Mouse (Mus musculus) frontal cortex, adult 2 months (tissue): Measurements from ENCODE around the gene Cym. TPM values are rescaled to one million over a fixed set of nuclear protein-coding genes. Genes with fewer than 3 reads are reported as not detected.
A peak's percentile ranks its signal among the peaks of the same experiment; 100 is the strongest.

Experiments used
- DNase-seq, 2 experiments: peaks; one replicate each; pipeline ENCODE4 v3.0.0; 2022; ENCODE audit warnings: low spot score in 1 of 2; ENCODE audit errors: extremely low spot score in 1 of 2
- polyA plus RNA-seq: library from polyadenylated mRNA; depleted of rRNA; stranded (reverse); fragments of >200 nt; gene quantifications from 2 replicates; pipeline ENCODE4 v1.2.3, GENCODE M21; 2012; rRNA removed

Cym gene
- polyA plus RNA-seq = 0.27 and 0.30 TPM in 2 replicates

DNA sequence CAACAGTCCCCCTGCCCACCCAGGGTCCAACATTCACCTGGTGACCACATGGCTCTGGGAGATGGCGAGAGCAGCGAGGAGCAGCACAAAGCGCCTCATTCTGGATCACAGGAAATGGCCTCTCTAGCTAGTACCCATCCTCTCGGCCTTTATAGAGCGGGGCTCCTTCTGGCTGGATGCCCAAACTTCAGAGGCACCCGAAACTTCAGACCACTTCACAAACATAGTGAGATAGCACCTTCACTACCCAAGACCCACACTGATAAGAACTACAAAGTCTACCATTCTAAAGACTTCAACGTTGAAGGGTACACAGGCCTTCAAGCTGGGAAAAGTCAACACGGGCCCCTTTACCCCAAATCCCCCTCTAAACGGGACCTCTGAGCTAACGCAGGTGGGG is at the start of gene Cym:
Cym (minus strand) TSS at position 125 of the 400 bp plus-strand sequence.
- DNase-seq = no peak

DNA sequence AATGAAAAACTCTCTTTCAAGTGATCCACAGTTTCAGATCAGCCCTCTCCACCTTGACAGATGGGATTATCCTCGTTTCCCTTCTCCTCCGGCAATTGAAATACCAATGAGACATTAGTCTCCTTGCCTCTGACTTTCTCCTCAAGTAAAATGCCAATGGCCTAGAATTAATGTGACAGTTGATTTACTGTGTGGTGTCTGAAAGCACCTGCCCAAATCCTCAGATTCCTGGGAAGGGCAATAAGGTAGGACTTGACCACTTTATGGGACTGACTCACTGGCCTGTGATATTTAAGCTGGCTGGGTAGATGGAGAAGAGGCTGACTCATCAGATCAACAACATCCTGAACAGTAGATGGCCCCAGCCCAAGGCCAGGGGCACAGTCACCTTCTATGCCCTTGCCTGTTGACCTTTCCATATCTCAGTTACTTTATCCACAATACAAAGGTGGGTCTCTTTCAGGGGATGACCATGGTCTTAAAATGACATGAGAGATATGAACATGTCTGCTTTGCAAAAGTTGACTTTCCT is 45.3 kb upstream of the Cym start:
- no peak for DNase-seq

DNA sequence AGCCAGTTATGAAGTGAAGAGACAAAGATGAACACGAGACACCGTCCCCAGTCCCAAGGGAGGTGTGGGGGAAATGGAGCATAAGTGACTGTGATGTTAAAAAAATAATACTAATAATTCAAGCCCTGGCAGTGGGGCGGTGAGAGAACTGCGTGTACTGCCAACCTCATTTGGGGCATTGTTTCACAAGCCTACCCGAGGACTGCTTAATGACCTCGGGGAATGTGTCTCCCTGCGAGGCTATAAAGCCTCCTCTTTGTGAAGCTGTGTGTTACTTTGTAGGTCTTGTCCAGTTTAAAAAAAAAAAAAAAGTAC is 40.3 kb upstream of the Cym start:
- DNase-seq = no peak

DNA sequence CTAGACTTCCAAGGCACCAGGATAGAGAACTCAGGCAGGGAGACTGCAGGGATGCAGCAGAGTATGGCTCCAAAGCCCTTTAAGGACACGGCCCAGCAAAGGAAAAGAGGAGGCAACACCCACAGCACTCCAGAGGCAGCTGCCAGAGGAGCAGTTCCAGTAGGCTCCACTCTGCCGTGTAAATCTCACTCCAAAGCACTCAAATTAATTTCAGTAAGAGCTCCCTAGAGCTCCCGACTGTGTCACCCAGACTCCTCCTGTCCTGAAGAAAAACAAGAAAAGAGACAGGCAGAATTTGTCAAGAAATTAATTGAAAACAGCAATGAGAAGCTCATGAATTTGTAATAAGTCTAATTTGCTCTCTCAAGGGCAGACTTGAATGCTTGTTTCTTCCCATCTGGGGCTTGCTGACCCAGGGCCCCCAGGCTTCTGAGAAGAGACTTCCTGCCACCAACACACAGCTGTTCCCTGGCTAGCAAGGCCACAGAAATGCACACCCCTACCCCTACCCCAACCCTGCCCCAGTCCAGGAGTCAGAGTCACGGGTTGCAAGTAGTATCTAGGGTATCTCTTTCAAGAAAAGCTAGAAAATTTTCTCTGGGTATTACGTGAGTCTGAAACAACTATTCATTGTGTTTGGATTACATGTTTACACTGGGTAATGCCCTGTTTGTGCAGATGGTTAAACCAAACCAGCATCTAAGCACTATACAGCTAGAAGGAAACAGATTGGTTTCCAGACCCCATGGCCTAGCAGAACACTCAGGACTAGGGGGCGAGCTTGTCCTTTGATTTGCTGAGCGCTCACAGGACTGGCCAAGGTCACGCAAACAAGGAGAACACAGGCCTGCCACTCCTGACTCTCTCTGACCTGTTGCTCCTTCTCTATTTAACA is 39.7 kb upstream of the Cym start:
- peak; percentile 23 to 37 for DNase-seq

DNA sequence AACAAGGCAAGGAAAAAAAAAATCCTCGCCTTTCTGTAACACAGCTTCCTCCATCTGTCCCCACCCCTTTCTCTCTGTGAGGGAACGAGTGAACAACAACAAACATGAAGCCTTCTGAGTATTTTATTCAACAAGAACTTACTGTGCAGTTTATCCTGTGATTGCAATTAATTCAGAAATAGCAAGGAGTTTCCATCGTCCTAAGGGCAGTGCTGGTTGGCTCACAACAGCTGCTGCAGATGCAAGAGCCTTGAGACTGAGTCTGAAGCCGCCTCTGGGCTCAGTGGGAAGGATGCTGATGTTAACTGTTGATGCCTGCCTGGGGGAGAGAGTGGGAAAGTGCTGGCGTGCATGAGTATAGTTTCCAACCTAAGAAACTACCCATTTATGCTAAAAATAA is 36.4 kb upstream of the Cym start:
- DNase-seq = no peak

DNA sequence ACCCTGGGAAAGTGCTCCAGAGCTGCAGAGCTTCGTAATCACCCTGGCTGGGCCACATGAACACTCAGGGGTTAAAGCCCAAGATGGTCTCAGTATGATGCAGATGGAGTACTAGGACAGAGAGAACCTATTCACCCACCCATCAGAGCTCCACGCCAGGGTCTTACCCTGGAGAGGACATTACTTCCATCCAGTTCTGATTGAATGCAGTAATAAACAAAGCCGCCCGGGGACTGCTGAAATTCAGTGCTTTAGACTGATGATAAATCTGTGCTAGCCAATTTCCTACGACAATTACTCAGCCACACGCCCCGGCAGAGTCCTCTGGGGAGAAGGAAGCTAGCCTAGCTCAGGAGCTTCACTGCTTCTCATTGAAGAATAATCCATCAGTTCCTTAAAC is 35.2 kb upstream of the Cym start:
- DNase-seq = no peak

DNA sequence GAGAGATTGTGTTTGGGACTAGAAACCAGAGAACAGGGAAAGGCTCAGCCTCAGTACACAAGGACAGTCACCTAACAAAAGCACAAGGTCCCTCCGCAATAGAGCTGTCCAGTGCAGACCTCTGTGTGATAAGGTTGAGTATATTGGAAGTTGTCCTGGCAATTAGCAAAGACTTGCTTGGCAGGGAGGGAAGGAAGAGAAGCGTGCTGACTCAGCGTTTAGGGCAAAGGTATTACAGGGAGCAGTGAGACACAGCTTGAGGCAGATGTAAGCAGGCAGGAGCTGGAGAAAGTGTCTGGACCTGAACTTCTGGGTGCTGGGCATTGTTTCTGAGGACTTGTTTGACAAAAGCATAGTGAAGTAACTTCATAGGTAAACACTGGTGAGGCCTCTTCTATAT is 34.5 kb upstream of the Cym start:
- DNase-seq = no peak

DNA sequence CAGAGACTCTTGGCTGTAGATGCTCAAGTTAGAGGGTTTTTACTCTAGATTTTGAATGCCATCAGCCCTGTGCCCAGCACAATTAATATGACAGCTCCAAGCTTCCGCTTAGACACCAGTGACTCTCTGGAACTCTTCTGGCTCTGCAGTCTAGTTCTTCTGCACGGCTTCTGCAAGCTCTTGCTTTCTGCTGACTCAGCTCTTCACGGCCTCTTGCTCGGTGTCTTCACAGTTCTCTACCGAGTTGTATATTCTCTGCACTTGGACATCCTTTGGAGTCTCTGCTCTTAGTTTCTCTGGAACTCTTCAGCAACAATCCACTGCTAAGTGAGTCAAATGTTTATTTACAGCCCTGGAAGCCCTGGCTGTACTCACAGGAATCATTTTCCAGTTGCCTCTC is 32.4 kb upstream of the Cym start:
- DNase-seq = no peak

DNA sequence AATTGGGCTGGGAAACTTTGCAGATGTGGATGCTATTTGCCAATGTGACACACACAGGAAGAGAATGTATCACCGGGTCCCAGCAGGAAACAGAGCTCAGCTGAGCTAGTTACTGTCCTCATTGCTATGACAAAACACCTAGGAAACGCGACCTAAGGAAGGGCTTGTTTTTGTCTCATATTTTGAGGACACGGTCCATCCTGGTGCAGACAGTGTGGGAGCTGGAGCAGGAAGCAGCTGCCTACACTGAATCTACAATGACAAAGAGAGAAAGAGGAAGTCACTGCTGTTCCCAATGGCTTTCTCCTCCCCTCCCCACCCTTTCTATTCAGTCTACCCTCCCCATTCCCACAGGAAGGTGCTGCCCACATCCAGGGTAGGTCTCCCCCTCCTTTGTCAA is 30.5 kb upstream of the Cym start:
- DNase-seq = no peak

DNA sequence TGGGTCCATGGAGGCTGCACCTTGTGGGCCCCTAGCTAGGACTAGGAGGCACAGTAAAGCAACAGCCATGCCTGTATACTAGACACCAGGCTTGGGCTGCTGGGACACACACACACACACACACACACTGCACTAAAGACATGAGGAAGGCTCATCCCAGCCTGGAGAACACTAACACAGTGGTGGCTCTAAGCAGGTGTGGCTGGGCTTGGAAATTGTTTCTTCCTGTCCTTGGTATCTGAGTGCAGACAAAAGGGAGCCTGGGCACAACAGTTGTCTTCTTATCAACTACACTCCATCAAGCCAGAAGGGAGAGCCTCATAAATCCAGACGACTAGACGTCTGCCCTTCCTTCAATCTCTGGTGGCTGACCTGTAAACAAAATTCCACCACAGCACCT is 28.8 kb upstream of the Cym start:
- no peak for DNase-seq

DNA sequence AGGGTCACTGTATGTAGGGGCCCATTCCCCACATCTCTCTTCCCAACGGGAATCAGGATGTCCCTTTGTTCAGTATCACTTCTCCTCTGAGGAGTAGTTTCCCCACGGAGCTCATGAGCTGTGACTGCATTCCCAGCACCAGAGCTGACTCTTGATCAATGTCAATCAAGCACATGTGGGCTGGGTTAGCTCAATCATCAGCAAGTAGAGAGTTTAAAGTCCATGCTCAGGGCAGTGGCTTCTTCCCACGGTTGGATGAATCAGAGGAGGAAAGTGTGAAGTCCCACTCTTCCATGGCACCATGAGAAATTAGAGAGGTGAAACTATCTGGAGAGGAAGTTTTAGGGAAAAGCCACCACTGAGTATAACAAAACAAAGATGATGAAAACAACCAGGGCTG is 27.5 kb upstream of the Cym start:
- DNase-seq = no peak

DNA sequence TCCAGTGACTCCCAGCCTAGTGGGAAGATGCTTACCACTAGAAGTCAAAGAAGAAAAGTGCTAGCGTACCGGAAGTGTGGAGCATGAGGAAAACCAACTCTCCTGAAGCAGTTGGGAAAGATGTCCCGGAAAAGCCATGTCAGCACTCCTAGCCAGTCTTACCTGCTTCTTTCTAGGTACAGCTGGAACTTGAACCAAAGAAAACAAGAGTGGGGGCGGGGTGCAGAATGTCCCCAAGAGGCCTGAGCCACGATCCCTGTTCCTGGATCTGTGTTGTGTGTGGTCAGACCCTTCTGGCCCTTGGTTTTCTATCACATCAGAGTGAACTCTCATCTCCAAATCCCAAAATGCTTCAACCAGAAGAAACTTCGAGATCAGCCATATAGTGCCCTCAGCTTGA is 25.3 kb upstream of the Cym start:
- DNase-seq = no peak

DNA sequence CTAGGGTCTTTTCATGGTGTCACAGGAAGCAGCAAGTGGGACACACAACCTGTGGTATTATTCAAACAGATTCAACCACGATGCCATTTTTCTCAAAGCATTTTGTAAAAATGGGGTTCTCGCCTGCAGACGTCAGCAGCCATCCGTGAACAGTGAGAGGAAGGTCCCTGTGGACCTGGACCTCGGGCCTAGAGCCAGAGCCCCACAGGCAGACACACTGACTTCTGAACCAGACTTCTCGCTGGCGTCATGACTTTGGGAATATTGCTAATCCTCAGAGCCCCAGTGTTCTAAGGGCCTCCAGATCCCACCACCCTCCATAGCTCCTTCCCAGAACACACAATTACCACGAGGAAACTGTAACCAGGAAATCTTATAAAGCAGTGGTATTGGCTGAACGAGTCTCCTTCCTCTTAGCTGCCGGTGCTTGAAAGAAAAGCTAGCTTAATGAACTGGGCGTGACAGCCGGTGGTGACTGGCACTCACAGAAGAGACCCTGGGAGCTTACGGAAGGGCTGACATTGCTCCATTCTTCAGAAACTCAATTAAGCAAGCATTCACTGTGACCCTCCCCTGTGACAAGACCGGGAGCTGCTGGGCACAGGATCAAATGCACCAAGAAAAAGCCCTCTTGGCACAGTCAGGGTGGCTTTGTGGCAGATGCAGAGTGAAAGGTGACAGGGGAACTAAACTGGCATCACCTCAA is 20.0 kb upstream of the Cym start:
- no peak for DNase-seq

DNA sequence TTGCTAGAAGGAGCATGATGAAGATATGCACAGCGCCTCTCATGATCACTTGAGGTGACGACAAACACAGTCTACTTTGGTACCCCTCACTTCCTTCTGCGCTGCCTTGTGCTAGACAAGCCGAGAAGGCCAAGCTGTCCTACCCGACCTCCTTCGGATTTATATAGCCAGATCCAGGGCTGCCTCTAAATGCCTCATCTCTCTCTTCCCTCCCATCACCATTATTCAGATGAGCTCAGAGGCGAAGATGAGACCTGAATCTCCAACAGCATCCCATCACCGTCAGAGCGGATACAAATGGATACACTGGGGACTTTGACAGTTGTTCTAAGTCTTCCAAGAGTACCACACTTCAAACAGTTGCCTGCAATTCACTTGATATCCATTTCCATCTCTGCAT is 18.1 kb upstream of the Cym start, which contains the start of gene Prok1:
Prok1 (minus strand) TSS at position 101 of the 400 bp plus-strand sequence.
- no peak for DNase-seq

DNA sequence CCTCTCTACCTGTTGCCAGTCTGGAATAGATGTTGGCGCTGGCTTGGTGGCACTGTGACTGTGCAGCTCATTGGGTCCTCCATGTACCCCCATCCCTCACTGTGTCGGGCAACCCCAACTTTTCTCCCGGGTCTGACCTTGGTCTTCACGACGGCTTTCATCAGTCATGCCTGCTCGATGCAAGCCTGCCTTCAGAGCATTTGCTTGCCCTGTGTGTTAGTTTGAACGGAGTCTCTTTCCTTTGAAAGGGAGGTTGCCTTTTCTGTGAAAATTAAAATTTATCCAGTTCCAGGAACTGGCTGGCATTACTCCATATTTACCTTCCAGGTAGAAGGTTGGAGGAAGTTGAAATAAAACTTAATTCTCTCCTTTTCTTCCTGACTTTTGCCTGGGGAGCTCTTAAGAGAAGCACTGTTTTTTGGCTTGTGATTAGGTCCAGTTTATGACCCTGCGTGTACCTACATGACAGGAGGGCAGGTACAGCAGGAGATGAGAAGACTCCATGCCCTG is 17.0 kb upstream of the Cym start:
- DNase-seq = no peak

DNA sequence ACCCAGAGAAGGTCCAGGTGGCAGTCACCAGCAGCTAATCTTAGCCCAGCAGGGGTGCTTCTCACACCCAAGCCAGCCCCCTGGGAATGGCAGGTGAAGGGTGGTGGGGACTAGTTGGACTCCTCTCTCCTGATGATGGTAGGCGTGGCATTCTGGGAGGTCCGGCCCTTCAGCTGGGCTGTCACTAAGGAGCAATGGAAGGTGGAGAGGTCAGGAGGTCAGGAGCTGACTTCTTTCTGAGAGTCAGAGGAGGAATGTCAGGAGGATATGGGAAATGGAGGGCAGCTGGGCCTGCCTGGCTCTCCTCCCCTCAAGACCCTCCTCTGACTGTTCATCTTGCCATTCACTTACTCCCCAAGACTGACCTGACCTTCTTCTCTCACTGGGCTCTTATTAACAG is 16.5 kb upstream of the Cym start:
- no peak for DNase-seq

DNA sequence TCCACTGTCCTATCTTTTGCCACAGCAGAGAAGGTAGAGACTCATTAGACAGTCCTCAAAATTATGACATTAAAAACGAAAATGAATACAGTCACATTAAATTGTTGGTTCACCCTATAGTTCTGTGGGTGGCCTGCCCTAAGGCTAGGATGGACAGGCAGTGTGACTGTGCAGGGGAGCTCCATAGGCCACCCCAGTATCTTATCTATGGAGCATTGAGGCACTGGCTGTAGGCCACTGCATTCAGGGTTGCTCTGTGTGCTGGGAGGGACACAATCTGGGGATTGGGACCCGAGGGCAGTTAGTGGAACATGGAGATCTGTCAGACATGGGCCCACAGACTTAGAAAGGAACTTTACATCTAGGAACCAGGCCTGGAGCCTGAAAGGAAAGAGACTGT is 12.4 kb upstream of the Cym start:
- DNase-seq = no peak

DNA sequence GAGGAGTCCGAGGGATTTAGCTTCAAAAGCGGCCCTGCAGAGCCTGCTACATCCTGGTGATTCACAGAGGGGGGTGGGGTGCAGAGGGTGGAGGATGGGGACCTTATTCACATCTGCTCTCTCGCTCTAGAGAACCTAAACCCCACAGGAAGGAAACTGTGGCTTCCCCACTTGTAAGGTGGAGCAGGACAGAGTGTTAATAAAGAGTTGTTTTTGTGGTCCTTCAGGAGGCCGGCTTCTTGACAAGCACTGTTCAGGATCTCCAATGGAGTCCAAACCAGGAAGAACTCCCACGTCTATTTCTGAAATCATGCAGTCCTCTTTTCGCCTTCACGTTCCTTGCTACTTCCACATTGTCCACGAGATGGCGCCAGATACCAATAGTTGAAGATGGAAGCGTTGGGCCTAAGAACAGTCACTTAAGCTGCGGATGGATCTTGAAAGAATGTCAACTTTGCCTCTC is 11.8 kb upstream of the Cym start:
- DNase-seq = peak; percentile 63 to 97

DNA sequence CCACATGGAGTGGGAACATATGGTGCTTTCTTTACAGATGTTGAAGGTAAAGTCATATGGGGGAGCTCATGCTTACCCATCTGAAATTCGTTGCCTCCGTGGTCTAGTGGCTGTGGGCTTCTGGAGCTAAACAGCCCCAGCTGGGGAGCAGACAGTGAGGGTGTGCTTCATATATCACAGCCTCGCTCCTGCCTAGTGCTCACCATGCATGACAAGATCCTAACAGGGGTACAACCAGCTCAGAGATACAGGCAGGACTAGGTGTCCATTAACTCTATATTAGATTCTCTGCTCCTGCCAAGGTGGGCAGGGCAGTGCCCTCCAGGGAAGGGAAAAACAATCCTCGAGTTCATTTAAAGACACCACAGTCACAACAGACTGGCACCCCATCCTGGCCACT is 9.7 kb upstream of the Cym start:
- DNase-seq = no peak

DNA sequence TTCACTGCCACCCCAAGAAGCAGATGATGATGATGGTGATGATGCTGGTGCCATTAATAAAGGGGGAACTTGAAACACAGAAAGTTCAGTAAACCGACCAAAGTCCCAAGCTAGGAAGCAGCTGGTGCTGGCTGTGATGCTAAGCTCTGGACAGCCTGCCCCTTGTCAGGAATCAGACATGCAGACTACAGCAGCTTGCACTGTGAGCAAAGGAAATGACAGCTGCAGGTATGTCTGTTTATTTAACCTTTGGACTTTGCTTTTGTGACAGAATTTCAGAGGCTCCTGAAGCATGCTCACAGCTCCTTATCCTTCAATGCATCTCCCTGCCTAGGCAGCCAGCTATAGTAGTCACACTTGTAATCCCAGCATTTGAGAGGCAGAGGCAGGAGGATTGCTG is 9.0 kb upstream of the Cym start, which contains the start of gene A630076J17Rik:
A630076J17Rik (plus strand) TSS at position 88 of the 400 bp plus-strand sequence.
- DNase-seq = no peak

DNA sequence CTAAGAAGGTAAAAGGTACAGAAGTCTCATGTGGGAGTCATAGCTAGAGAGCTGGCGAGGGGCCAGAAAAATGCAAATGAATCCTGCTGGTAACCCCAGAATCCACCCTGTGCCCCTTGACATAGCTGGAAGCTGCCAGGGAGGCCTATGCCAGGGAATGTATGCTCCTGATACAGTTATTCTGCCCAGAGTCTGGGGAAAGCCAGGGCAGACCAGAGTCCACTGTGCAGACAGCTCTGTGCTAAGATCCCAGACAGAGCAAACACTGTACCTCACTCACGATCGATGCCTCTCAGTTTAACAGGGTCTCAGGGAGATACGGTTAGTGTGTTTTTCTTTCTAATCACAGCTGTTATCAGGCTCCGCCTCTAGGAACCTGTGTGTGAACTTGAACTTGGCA is 8.3 kb upstream of the Cym start:
- no peak for DNase-seq
